Mouse (Mus musculus): Measurements from ENCODE around the gene Apba1.

Apba1 gene

GRCm38 (mm10) chr19:23758554-23759321, at the start of gene Apba1:
Apba1 (plus strand) TSS chr19:23758887.
- DNase-seq (ENCODE audit: low read depth, low spot score): peak; percentile 35

GRCm38 (mm10) chr19:23746506-23746905, 12.2 kb upstream of the Apba1 start:
- DNase-seq (ENCODE audit: low read depth, low spot score): no peak

- DNase-seq (ENCODE audit: low read depth, low spot score): peak; percentile 65
Measured at GRCm38 (mm10) chr19:23757011-23757410, 1.7 kb upstream of the Apba1 start.

GRCm38 (mm10) chr19:23757961-23758553, 630 bp upstream of the Apba1 start:
- peak; percentile 93 for DNase-seq (ENCODE audit: low read depth, low spot score)

- DNase-seq (ENCODE audit: low read depth, low spot score): no peak
Measured at GRCm38 (mm10) chr19:23759322-23759945, 747 bp downstream of the Apba1 start.

- DNase-seq (ENCODE audit: low read depth, low spot score): no peak
Measured at GRCm38 (mm10) chr19:23763371-23763770, 4.7 kb downstream of the Apba1 start.

- DNase-seq (ENCODE audit: low read depth, low spot score): no peak
Measured at GRCm38 (mm10) chr19:23764051-23764450, 5.4 kb downstream of the Apba1 start.

- no peak for DNase-seq (ENCODE audit: low read depth, low spot score)
Measured at GRCm38 (mm10) chr19:23768864-23769263, 10.2 kb downstream of the Apba1 start.

GRCm38 (mm10) chr19:23770494-23771423, 12.1 kb downstream of the Apba1 start:
- no peak for DNase-seq (ENCODE audit: low read depth, low spot score)

- DNase-seq (ENCODE audit: low read depth, low spot score): peak; percentile 55
Measured at GRCm38 (mm10) chr19:23771971-23772370, 13.3 kb downstream of the Apba1 start.

GRCm38 (mm10) chr19:23775356-23775755, 16.7 kb downstream of the Apba1 start:
- no peak for DNase-seq (ENCODE audit: low read depth, low spot score)

GRCm38 (mm10) chr19:23779130-23779529, 20.4 kb downstream of the Apba1 start:
- DNase-seq (ENCODE audit: low read depth, low spot score): no peak

- DNase-seq (ENCODE audit: low read depth, low spot score): no peak
Measured at GRCm38 (mm10) chr19:23780105-23780504, 21.4 kb downstream of the Apba1 start.

GRCm38 (mm10) chr19:23781968-23782367, 23.3 kb downstream of the Apba1 start:
- DNase-seq (ENCODE audit: low read depth, low spot score): peak; percentile 30

- DNase-seq (ENCODE audit: low read depth, low spot score): no peak
Measured at GRCm38 (mm10) chr19:23788420-23789132, 29.9 kb downstream of the Apba1 start.

GRCm38 (mm10) chr19:23791704-23792103, 33.0 kb downstream of the Apba1 start:
- no peak for DNase-seq (ENCODE audit: low read depth, low spot score)

GRCm38 (mm10) chr19:23792559-23792958, 33.9 kb downstream of the Apba1 start:
- DNase-seq (ENCODE audit: low read depth, low spot score): no peak

GRCm38 (mm10) chr19:23794491-23794890, 35.8 kb downstream of the Apba1 start:
- no peak for DNase-seq (ENCODE audit: low read depth, low spot score)

- DNase-seq (ENCODE audit: low read depth, low spot score): no peak
Measured at GRCm38 (mm10) chr19:23795156-23795555, 36.5 kb downstream of the Apba1 start.

- DNase-seq (ENCODE audit: low read depth, low spot score): no peak
Measured at GRCm38 (mm10) chr19:23801174-23801573, 42.5 kb downstream of the Apba1 start.

Data from ES-CJ7 (cell line).